Mouse (Mus musculus): ENCODE measurements around the gene Pfdn5.
"Not testable (repeated sequence)": the region's sequence is repeated elsewhere in the genome, so short reads cannot be mapped to it uniquely, and the experiment has no call there.

The Pfdn5 gene

DNA sequence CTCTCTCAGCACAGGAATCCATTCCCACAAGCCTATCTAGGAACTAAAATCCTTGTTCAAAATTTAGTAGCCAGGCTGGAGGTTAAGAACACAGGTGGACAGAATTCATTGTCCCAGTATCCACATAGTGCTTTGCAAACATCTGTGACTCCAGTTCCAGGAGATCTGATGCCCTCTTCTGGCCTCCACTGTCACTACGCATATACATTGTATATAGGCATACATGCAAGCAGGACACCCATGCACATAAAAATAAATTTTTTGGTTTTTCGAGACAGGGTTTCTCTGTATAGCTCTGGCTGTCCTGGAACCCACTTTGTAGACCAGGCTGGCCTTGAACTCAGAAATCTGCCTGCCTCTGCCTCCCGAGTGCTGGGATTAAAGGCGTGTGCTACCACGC, 10.0 kb downstream of the Pfdn5 start:
- DNase-seq: not testable (repeated sequence)

GRCm38 (mm10) chr15:102336946-102337345, 11.0 kb downstream of the Pfdn5 start:
- no peak for DNase-seq

DNA sequence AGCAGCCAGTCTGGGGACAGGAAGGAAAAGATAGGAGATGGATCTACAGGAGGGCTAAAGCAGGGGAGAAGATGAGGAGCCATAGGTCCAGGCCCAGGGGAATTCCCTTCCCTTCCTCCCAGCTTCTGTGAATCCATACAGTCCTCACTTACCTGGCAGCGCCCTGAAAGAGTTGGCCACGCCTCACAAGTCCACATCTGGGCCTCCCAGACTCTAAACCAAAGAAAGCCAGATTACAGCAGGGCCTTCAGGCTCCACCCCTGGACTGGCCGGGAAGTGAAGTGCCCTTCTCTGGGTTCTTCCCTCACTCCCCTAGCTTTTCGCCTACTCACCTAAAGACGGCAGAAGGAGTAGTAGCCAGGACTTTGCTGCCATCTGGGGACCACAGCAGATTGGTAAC, 13.7 kb downstream of the Pfdn5 start:
- DNase-seq: no peak

DNA sequence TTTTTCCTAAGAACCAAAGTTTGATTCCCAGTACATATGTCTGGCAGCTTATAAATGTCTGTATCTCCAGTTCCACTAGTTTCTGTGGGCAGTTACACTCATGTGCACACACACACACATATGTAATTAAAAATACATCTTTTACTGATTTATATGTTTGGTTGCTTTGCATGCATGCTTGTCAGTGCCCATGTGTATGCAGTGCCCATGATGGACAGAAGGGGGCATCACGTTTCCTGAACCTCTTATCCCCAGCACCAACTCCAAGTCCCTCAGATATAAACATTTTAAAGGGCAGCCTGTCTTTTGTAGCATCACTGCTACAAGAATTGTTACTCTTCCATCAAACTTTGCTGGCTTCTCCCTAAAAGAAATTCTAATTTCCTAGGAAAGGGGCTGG, 15.7 kb downstream of the Pfdn5 start:
- no peak for DNase-seq

DNA sequence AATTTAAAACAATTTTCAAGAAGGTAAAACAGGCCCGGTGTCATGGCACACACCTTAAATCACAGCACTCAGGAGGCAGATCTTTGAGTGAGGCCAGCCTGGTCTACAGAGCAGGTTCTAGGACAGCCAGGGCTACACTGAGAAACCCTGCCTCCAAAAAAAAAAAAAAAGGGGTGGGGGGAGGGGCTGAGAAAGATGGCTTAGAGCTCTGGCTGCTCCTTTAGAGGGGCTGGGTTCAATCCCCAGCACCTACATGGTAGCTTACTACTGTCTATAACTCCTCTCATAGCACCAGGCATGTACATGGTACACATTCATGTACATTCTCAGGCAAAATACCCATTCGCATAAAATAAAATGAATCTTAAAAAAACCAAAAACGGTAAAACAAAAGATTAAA, 18.6 kb downstream of the Pfdn5 start:
- no peak for DNase-seq

DNA sequence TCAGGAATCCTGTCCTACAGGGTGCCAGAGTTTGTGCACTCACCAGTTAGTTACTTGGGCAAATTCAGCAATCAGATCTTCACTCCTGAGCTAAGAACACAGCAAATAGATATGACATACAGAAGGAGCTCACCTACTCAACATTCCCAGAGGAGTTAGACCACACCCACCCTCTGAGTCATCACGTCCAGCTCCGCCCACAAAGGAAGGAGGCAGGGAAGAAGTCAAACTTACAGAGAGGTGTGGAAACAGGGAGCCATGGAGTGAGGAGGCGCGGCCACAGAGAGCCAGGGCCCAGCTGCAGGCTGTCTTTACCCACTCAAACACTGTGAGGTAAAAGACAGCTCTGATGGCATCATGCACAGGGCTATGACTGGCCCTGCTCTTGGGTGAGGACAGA, 20.5 kb downstream of the Pfdn5 start:
- DNase-seq: no peak

DNA sequence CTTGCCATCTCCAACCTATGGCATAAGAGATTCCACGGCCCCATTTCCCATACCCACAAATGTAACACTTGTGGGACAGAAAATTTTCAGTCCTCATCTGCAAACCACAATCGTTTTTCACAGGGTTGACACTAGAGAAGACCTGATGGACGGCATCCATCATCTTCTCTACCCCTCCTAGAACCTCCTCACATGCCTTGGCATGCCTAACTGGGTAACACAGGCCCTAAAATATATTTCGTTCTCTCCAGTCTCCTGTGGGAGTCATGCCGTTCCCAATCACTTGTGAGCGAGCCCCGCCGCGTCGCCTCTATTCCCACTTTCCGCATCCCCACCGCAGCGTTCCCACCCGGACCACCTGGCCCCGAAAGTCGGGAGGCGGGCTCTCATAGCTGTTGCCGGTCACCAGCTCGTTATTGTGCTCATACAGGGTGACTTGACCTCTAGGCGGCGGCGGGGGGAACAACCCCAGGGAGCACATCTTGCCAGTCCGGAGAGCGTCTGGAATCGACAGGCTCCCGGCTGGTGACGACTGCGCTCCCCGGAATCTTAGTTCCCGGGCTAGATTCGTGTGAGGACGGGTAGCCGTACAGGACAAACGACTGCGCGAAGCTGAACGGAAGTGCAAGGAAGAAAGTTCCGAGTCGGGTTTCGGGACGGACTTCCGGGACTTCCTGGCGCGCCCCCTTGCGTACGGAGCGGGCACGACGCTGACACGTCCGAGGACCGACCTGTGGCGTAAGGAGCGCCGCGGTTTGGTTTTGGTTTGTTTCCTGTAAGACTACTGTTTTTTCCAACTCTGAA, 24.4 kb downstream of the Pfdn5 start, which contains the start of gene Aaas:
TSS of gene Aaas (minus strand) at position 634 of the 804 bp plus-strand sequence.
- DNase-seq: peak; percentile 94

DNA sequence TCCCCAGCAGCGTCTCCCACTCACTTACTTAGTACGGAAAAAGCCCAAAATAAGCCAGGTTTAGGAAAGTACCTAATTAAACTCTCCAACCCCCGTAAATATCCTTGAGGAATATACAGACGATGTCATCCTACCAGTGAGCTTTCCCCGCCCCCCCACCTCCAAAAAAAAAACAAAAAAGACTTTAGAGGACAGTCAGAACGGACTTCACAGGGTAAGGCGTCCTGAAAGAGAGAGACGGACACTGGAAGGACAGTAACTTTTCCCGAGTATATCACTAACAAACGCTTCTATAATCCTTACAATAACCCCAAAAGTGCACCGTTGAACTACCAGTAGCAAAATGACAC, 25.0 kb downstream of the Pfdn5 start:
- DNase-seq: no peak

GRCm38 (mm10) chr15:102352177-102352576, 26.3 kb downstream of the Pfdn5 start:
- DNase-seq: no peak

DNA sequence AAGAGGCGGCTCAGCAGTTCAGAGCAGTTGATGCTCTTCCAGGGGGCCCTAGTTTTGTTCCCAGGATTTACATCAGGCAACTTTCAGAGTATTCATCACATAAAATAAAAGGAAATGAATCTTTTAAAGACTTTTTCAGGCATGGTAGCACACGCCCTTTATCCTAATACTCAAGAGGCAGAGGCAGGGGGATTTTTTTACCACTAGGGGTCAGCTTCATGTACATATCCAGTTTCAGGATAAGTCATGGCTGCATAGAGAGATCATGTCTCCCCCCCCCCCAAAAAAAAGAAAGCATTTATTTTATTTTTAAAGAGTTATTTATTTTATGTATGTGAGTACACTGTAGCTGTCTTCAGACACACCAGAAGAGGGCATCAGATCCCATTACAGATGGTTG, 28.1 kb downstream of the Pfdn5 start:
- DNase-seq: no peak

GRCm38 (mm10) chr15:102355134-102355870, 29.4 kb downstream of the Pfdn5 start:
- peak; percentile 44 for DNase-seq

DNA sequence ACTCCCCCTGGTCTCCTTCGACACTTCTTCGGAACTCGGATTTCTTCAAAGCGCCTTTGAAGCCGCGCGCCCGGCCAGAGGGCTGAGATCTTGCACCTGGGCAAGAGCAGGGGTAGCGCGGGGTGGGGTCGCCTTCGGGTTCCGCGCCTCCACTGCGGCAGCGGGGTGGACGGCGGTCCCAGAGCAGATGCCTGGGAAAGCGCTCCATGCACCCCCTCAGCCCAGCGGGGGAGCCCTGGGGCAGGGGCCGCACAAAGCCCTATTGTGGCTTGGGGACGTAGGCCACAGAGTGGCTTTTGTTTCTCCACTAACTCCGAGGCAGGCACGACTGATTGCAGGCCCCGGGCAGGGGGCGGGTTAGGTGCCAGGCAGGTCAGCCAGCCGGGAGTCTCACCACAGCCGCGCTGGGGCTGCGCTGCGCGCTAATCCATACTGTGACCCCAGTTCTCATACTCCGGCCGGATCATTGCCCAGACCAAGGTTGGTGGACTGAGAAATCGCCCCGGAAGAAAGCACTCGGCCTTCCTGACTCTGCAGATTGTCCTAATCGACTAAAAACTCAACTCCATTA, 30.0 kb downstream of the Pfdn5 start:
- DNase-seq: peak; percentile 81

- no peak for DNase-seq
Measured at GRCm38 (mm10) chr15:102356501-102357325, 30.8 kb downstream of the Pfdn5 start.

DNA sequence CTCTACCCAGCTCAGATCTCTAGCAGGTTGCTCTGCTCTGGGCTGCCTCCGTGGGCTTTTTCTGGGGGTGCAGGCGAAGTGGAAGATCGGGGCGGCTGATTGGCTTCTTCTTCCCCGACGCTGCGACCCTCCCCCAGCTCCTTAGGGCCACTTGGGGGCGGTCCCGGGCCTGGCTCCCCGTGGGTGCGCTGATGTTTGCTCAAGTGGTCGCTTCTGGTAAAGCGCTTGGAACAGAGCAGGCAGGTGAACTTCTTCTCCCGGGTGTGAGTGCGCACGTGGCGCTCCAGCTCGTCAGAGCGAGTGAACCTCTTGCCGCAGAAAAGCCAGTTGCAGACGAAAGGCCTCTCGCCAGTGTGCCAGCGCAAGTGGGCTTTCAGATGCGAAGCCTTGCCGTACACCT, 32.2 kb downstream of the Pfdn5 start:
- no peak for DNase-seq

- no peak for DNase-seq
Measured at GRCm38 (mm10) chr15:102358834-102359233, 32.9 kb downstream of the Pfdn5 start.

DNA sequence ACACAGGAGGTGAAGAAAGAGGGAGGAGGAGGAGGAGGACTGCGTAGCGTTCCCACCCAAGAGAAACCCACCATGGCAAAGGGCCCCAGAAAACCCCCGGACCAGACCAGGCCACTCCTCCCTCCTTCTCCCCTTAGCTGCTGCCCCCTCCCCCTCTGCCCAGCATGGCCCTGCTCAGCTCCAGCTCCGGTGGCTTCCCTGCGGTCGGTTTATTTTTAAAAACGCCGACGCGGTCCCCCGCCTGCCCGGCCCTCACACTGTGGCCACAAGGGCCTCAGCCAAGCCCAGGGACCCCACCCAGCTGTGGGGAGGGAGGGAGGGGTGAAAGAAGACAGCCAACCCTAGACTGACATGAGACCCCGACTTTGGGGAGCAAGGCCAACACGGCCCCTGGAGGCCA, 36.7 kb downstream of the Pfdn5 start:
- no peak for DNase-seq

DNA sequence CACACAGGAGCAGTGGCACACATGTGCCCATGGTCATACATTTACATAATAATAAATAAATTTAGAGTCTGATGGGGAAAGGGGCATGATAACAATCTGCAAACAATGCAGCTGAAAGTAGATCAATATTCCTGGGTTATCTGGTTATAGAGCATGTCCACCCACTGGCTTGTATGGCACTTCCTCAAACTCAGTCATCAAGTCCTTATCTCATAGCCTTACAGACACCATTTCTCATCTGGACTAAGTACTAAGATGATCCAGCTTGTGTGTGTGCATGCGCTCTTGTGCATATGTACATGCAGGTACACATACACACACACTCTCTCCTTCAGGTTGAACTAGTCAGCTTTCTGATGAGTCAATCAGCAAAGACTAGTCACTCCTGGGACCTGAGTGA, 38.8 kb downstream of the Pfdn5 start:
- DNase-seq: no peak

DNA sequence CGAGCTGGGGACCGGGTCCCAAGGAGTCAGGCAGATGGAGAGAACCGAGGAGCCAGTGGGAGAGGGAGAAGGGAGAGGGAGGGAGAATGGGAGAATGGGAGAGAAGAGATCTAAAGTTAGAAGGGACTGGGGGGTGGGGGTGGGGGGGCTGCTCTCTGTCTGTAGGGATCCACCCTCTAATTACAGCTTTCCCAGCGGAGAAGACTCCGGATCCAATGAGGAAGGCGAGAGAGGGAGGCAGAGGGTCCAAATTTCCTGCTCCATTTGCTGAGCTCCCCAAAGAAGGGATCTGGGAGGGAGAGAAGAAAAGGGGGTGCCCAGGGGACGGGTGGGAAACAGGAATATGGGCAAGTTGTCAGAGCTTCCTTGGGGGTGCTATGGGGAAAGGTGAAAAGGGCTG, 40.3 kb downstream of the Pfdn5 start:
- no peak for DNase-seq

DNA sequence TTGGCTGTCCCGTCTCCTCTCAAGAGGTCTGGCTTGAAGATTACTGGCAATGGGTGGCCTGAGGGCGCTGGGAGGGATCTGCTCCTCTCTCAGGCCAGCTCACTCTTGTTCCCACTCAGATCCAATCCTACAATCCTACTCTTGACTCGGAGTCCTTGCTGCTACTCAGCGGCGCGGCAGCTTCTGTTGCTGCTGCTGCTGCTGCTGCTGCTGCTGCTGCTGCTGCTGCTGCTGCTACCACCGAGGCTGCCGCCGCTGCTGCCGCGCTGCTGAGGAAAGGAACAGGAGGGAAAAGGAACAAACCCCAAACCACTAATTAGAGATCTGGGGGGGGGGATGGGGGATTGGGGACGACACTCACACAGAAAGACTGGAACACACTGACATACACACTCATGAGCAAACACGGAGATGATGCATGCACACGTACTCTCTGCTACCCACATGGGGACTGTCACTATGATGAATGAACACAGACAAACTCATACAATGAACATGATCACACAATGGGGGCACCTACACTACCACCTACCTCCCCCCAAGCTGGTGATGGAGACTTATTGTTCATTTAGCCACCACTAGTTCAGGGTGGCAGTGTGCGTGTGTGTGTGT, 40.9 kb downstream of the Pfdn5 start, which contains the start of gene Sp7:
TSS of gene Sp7 (minus strand) at position 450 of the 612 bp plus-strand sequence.
- no peak for DNase-seq

GRCm38 (mm10) chr15:102369972-102370371, 44.1 kb downstream of the Pfdn5 start:
- DNase-seq: no peak

DNA sequence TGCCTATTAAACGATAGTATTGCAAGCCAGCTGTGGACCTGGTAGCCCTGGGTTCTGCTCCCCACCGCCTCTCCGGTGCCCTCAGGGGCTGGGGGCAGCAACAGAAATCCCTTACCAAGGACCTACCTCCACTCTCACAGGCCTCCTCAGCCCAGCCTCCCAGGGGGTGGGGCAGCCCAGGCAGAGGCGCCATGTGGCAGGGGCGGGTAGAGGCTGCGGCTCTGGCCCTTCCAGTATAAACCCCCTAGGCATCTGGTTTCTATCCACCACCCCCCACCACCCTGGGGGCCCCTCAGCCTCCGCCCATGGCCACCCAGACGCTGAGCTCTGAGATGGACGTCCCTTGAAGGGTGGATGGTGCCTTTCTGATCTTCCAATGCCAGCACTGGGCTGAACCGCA, 44.8 kb downstream of the Pfdn5 start:
- no peak for DNase-seq

DNA sequence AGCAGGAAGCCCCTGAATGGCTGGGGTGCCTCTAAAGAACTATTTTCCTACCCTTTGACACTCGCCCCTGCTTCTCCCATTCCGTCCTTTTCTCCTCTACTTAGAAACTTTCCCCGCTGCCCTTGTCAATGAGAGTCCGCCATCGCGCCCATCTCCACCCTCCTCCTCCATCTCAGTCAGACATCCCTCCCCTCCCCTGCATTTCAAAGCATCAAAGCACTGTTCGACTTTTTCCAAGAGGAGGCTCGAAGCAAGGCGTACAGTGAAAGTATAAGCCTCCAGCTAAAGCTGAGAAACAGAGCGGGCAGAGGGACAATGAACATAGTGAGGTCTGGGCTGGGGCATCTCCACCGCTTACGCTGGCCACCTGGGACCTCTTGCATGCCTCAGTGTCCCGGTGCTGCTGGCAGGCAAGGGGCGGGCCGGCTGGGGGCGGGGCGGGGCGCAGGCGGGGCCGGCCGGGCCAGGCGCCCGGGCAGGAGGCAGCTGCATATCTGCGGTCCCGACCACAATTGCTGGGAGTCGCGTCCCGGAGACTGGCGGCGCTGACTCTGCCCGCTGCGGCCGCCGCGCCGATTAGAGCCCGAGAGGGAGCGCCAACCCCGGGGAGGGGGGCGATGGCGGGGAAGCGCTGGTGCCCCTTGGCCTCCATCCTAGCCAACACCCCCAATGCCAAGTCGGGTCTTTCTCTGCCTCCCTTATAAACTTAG, 50.7 kb downstream of the Pfdn5 start:
- DNase-seq: peak; percentile 27
